Mouse (Mus musculus): Measurements from ENCODE around the gene Ankrd31. TPM values are rescaled to one million over a fixed set of nuclear protein-coding genes. Genes with fewer than 3 reads are reported as not detected.

Ankrd31 gene
- polyA plus RNA-seq, 1 experiment from 2014 or later: not detected

- no peak overlapping the region for H3K27ac ChIP-seq
- no peak for ATAC-seq (ENCODE audit: insufficient number of reproducible peaks, insufficient read depth, low FRiP score, low TSS enrichment, low read depth)
- peaks cover 11% of the 10 kb centered on the region for H3K4me1 ChIP-seq
- H3K9ac ChIP-seq: no peak overlapping the region
- no peak overlapping the region for H3K4me3 ChIP-seq
- H3K9me3 ChIP-seq: no peaks in the 10 kb centered on the region
- no peaks in the 10 kb centered on the region for H3K36me3 ChIP-seq
- no peak overlapping the region for H3K4me2 ChIP-seq
- no peaks in the 10 kb centered on the region for H3K27me3 ChIP-seq
- WGBS: 83% methylated on average over 7 of the region's 7 CpGs
Measured at GRCm38 (mm10) chr13:96947722-96948121, 199.7 kb downstream of the Ankrd31 start.

- no peak for ATAC-seq (ENCODE audit: insufficient number of reproducible peaks, insufficient read depth, low FRiP score, low TSS enrichment, low read depth)
- no peak overlapping the region for H3K27ac ChIP-seq
- 70% methylated on average over 2 of the region's 2 CpGs for WGBS
Measured at GRCm38 (mm10) chr13:96951880-96952279, 203.8 kb downstream of the Ankrd31 start.

DNA sequence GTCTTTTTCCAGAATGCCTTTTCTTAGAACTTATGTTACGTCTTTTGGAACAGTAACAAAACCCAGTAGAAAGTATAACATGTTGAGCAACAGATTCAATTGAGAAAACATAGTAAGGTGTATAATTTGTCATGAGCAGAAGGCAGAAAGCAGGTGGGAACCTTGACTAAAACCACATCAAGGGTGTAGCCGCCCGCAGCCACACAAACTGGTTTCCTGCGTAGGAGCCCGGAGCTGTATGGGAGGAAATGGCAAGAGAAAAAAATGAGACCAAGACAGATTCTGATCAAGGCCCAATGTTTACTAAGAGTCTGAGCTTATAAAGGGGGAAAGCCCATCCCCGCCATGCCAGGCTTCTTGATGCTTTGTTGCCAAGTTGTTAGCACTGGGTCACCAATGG, 208.4 kb downstream of the Ankrd31 start:
- no peak overlapping the region for H3K4me2 ChIP-seq

More at GRCm38 (mm10) chr13:96951880-96952279, 203.8 kb downstream of the Ankrd31 start:
- Histone ChIP-seq H3K36me3 (no peaks in the 10 kb centered on the region), H3K4me1 (no peaks in the 10 kb centered on the region), H3K27me3 (no peaks in the 10 kb centered on the region), H3K9ac (no peak overlapping the region), H3K4me3 (no peak overlapping the region), H3K9me3 (no peaks in the 10 kb centered on the region), H3K4me2 (no peak overlapping the region)

More for the DNA sequence above, 208.4 kb downstream of the Ankrd31 start:
- H3K9me3 ChIP-seq: no peaks in the 10 kb centered on the region
- H3K27ac ChIP-seq: no peak overlapping the region
- no peaks in the 10 kb centered on the region for H3K27me3 ChIP-seq
- ATAC-seq (ENCODE audit: insufficient number of reproducible peaks, insufficient read depth, low FRiP score, low TSS enrichment, low read depth): no peak
- H3K4me3 ChIP-seq: no peak overlapping the region
- H3K9ac ChIP-seq: no peak overlapping the region
- H3K4me1 ChIP-seq: no peaks in the 10 kb centered on the region
- no peaks in the 10 kb centered on the region for H3K36me3 ChIP-seq
- 87% methylated on average over 6 of the region's 6 CpGs for WGBS

Other genes starting within 250 kb of the Ankrd31 start
- gene Polk, start 205.7 kb upstream of the Ankrd31 start, polyA plus RNA-seq (2015; fragmentation: Nextera tagmentation; extraction: Ambion mirVana): 12.0 and 14.5 TPM in 2 replicates
- 12.5 and 14.0 TPM in 2 replicates for gene Col4a3bp, start 205.7 kb upstream of the Ankrd31 start, polyA plus RNA-seq (2015; fragmentation: Nextera tagmentation; extraction: Ambion mirVana)
- 70.4 and 73.7 TPM in 2 replicates for gene Hmgcr, start 77.3 kb upstream of the Ankrd31 start, polyA plus RNA-seq (2015; fragmentation: Nextera tagmentation; extraction: Ambion mirVana)
- 0.27 and 0.69 TPM in 2 replicates for gene Gcnt4, start 176.4 kb downstream of the Ankrd31 start, polyA plus RNA-seq (2015; fragmentation: Nextera tagmentation; extraction: Ambion mirVana)

Data from embryonic facial prominence, embryonic 13.5 days (tissue).